Mouse (Mus musculus): Measurements from ENCODE around the gene Btbd19.

Gene Btbd19

GRCm38 (mm10) chr4:117145248-117145647 is 19.7 kb upstream of the Btbd19 start:
- DNase-seq (ENCODE audit: low read depth, low spot score) = no peak

GRCm38 (mm10) chr4:117143023-117143422 is 17.5 kb upstream of the Btbd19 start:
- Histone ChIP-seq H3K27me3 (ENCODE audit: control insufficient read depth, insufficient read depth, low read length, poor library complexity, severe bottlenecking) (no peaks in the 10 kb centered on the region), H3K36me3 (ENCODE audit: control insufficient read depth, insufficient read depth, low read length, poor library complexity, severe bottlenecking) (no peaks in the 10 kb centered on the region)
- DNase-seq (ENCODE audit: low read depth, low spot score) = no peak

More at GRCm38 (mm10) chr4:117145248-117145647, 19.7 kb upstream of the Btbd19 start:
- Histone ChIP-seq H3K36me3 (ENCODE audit: control insufficient read depth, insufficient read depth, low read length, poor library complexity, severe bottlenecking) (no peaks in the 10 kb centered on the region), H3K27me3 (ENCODE audit: control insufficient read depth, insufficient read depth, low read length, poor library complexity, severe bottlenecking) (no peaks in the 10 kb centered on the region)

GRCm38 (mm10) chr4:117140613-117141012 is 15.1 kb upstream of the Btbd19 start:
- DNase-seq (ENCODE audit: low read depth, low spot score) = peak; percentile 64
- Histone ChIP-seq H3K27me3 (ENCODE audit: control insufficient read depth, insufficient read depth, low read length, poor library complexity, severe bottlenecking) (no peaks in the 10 kb centered on the region), H3K36me3 (ENCODE audit: control insufficient read depth, insufficient read depth, low read length, poor library complexity, severe bottlenecking) (no peaks in the 10 kb centered on the region)

- no peaks in the 10 kb centered on the region for H3K36me3 ChIP-seq (ENCODE audit: control insufficient read depth, insufficient read depth, low read length, poor library complexity, severe bottlenecking)
- no peaks in the 10 kb centered on the region for H3K27me3 ChIP-seq (ENCODE audit: control insufficient read depth, insufficient read depth, low read length, poor library complexity, severe bottlenecking)
- DNase-seq (ENCODE audit: low read depth, low spot score) = peak; percentile 82
Observed at GRCm38 (mm10) chr4:117139217-117139612, 13.7 kb upstream of the Btbd19 start.

GRCm38 (mm10) chr4:117138295-117139216 is 13.0 kb upstream of the Btbd19 start:
- DNase-seq (ENCODE audit: low read depth, low spot score) = no peak
- H3K36me3 ChIP-seq (ENCODE audit: control insufficient read depth, insufficient read depth, low read length, poor library complexity, severe bottlenecking) = no peaks in the 10 kb centered on the region
- H3K27me3 ChIP-seq (ENCODE audit: control insufficient read depth, insufficient read depth, low read length, poor library complexity, severe bottlenecking) = no peaks in the 10 kb centered on the region

DNA sequence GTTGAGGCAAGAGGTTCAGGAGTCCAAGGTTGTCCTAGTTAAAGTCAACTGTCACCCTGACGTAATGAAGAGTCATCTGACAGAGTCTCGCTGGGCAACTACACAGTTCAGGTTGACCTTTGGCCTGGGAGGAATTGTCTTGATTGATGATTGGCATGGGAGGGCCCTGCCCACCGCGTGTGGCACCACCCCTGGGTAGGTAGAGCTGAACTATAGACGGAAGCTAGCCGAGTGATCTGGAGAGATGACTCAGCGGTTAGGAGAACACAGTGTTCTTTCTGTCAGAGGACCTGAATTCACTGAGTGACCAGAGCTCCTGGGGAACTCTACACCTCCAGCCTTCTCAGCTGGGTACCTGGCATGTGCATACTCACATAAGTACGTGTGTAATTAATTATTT is 10.5 kb upstream of the Btbd19 start:
- Histone ChIP-seq H3K27me3 (ENCODE audit: control insufficient read depth, insufficient read depth, low read length, poor library complexity, severe bottlenecking) (no peaks in the 10 kb centered on the region), H3K36me3 (ENCODE audit: control insufficient read depth, insufficient read depth, low read length, poor library complexity, severe bottlenecking) (no peaks in the 10 kb centered on the region)
- no peak for DNase-seq (ENCODE audit: low read depth, low spot score)

DNA sequence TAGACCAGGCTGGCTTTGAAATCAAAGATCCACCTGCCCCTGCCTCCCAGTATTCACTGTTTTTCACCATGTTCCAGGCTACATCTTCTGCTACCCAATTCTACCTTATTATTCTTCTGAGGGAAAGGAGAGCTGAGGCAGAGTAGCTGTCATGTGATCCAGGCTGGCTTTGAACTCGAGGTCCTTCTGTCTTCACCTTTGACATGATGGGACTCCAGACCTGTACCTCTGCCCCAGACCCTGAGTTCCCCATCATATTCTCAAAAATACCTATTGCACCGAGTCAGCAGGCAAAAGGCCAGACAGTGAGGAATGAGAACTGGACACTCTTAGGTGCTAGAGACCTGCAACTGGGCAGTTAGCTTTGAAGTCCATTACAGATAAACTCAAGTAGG is 9.1 kb upstream of the Btbd19 start:
- DNase-seq (ENCODE audit: low read depth, low spot score) = no peak
- Histone ChIP-seq H3K27me3 (ENCODE audit: control insufficient read depth, insufficient read depth, low read length, poor library complexity, severe bottlenecking) (no peaks in the 10 kb centered on the region), H3K36me3 (ENCODE audit: control insufficient read depth, insufficient read depth, low read length, poor library complexity, severe bottlenecking) (no peaks in the 10 kb centered on the region)

GRCm38 (mm10) chr4:117133817-117134600 is 8.5 kb upstream of the Btbd19 start, which contains the start of gene Plk3:
TSS of gene Plk3 (minus strand) at chr4:117133963.
- no peaks in the 10 kb centered on the region for H3K36me3 ChIP-seq (ENCODE audit: control insufficient read depth, insufficient read depth, low read length, poor library complexity, severe bottlenecking)
- peak; percentile 99 for DNase-seq (ENCODE audit: low read depth, low spot score)
- H3K27me3 ChIP-seq (ENCODE audit: control insufficient read depth, insufficient read depth, low read length, poor library complexity, severe bottlenecking) = no peaks in the 10 kb centered on the region

DNA sequence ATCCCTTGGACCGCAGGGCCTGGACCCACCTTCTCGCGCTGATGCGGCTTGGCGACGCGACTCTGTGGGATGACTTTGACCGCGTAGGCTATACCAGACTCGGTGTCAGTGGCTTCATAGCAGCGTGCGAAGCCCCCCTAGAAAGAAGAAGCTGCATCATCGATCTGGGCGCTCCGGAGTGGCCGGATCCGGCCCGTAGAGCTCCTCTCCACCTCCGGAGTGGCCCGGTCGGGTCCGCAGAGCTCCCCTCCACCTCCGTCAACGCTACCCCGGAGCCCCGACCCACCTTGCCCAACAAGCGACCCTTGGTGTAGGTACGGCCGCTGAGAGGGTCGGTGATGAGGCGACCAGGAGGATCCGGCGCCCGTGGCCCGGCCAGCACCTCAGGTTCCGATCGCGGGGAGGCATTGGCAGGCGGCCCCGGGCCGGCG is 7.9 kb upstream of the Btbd19 start:
- no peaks in the 10 kb centered on the region for H3K27me3 ChIP-seq (ENCODE audit: control insufficient read depth, insufficient read depth, low read length, poor library complexity, severe bottlenecking)
- H3K36me3 ChIP-seq (ENCODE audit: control insufficient read depth, insufficient read depth, low read length, poor library complexity, severe bottlenecking) = no peaks in the 10 kb centered on the region
- DNase-seq (ENCODE audit: low read depth, low spot score) = no peak

DNA sequence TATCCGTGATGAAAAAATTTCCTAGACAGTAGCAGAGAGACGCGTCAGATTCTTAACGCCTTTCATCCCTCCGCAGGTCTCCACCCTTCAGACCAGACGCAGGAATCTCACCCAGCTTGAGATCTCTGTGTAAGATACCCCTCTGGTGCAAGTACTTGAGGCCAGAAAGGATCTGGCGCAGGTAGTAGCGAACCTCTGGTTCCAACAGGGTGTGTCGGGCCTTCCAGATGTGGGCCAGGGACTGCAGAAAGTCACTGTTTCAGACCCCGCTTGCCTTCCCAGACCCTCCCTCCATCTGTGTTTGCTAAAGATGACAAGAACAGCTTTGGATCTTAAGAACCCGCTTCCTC is 7.2 kb upstream of the Btbd19 start:
- no peaks in the 10 kb centered on the region for H3K27me3 ChIP-seq (ENCODE audit: control insufficient read depth, insufficient read depth, low read length, poor library complexity, severe bottlenecking)
- no peaks in the 10 kb centered on the region for H3K36me3 ChIP-seq (ENCODE audit: control insufficient read depth, insufficient read depth, low read length, poor library complexity, severe bottlenecking)
- no peak for DNase-seq (ENCODE audit: low read depth, low spot score)

DNA sequence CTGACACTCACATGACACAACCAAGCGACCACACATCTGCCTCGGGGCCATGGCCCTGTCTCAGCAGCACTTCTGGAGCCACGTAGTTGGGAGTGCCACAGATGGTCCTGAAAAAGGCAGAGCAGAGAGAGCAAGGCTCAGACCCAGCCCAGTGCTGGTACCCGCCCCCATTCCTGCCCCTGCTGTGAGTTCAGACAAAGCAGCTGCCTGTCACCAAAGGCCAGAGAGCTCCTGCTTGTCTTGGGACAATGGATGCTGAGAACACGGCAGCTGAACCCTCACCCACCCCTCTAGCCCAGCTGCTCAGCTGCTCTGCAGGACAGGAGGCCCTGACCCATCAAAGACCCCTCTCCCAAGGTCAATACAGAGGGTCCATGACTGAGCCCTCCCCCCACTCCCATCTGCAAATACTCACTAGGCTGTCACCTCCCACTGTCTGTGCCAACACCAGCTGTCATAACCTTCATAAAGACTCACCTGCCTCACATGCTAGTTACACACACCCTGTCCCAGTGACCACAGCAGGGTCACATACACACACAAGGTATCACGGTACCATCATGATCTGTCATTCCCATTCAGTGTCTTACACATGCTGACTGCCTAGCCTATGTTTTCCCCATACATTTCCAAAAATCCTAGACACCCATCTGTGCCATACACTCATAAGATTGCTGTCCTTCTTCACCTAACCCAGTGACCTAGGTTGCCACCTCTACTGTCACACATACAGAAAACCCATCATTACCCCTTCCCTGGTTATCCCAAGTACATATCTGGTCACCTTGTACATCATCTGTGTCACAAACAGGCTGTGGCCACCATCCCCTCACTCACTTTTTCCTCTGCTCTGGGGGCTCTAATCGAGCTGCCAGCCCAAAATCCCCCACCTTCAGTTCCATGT is 6.6 kb upstream of the Btbd19 start:
- H3K27me3 ChIP-seq (ENCODE audit: control insufficient read depth, insufficient read depth, low read length, poor library complexity, severe bottlenecking) = no peaks in the 10 kb centered on the region
- DNase-seq (ENCODE audit: low read depth, low spot score) = no peak
- H3K36me3 ChIP-seq (ENCODE audit: control insufficient read depth, insufficient read depth, low read length, poor library complexity, severe bottlenecking) = no peaks in the 10 kb centered on the region

DNA sequence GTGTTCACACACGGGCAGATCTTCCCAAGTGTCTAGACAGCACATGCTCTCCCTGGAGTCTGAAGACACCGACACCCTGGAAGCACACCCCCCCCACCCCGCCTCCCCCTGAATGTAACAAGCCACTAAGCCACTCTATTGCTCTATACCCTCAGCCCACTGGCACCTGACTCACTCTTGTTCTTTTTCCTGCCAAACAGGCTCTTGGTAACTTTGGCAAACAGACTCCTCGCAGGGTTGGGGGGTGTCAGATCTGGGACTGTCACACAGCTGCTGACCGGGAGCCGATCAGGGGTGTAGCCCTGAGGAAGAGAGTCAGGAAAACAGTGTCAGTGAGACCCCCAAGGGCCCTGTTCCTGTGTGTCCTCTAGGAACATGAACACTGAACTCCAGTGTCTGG is 5.7 kb upstream of the Btbd19 start:
- H3K27me3 ChIP-seq (ENCODE audit: control insufficient read depth, insufficient read depth, low read length, poor library complexity, severe bottlenecking) = no peaks in the 10 kb centered on the region
- H3K36me3 ChIP-seq (ENCODE audit: control insufficient read depth, insufficient read depth, low read length, poor library complexity, severe bottlenecking) = no peaks in the 10 kb centered on the region
- DNase-seq (ENCODE audit: low read depth, low spot score) = no peak

GRCm38 (mm10) chr4:117130790-117131189 is 5.3 kb upstream of the Btbd19 start:
- DNase-seq (ENCODE audit: low read depth, low spot score) = no peak
- Histone ChIP-seq H3K27me3 (ENCODE audit: control insufficient read depth, insufficient read depth, low read length, poor library complexity, severe bottlenecking) (no peaks in the 10 kb centered on the region), H3K36me3 (ENCODE audit: control insufficient read depth, insufficient read depth, low read length, poor library complexity, severe bottlenecking) (no peaks in the 10 kb centered on the region)

GRCm38 (mm10) chr4:117127991-117128686 is 2.6 kb upstream of the Btbd19 start:
- H3K27me3 ChIP-seq (ENCODE audit: control insufficient read depth, insufficient read depth, low read length, poor library complexity, severe bottlenecking) = no peaks in the 10 kb centered on the region
- no peak for DNase-seq (ENCODE audit: low read depth, low spot score)
- H3K36me3 ChIP-seq (ENCODE audit: control insufficient read depth, insufficient read depth, low read length, poor library complexity, severe bottlenecking) = no peaks in the 10 kb centered on the region

All from splenic B cell, adult 2 months (primary cell).